Mouse (Mus musculus) 416B (cell line): Measurements from ENCODE around the gene Cfap58.

ENCODE experiments used
- DNase-seq: peaks from one replicate; pipeline ENCODE4 v3.0.0; 2011; ENCODE audit warnings: low read depth

Cfap58 gene

DNA sequence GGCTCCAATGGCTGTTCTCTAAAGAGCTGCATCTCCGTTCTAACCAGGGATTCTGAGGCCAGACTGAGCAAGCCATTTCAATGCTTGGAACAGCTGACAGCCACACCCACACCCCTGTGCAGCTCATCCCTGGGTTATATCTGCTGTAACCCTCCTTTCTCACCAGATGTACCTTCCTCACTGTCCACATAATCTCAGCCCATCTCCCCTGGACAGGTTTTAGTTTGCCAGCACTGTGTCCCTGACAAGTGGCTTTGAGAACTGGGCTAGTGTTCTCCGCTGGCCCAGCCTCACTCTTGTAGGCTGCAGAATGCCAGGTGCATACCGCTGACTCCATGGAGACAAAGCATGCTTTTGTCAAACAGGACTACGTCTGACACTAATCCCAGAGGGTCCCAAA lies 20.1 kb upstream of the Cfap58 start:
- no peak for DNase-seq

- DNase-seq = no peak
These were observed 19.5 kb upstream of the Cfap58 start for GRCm38 (mm10) chr19:47918016-47918415.

DNA sequence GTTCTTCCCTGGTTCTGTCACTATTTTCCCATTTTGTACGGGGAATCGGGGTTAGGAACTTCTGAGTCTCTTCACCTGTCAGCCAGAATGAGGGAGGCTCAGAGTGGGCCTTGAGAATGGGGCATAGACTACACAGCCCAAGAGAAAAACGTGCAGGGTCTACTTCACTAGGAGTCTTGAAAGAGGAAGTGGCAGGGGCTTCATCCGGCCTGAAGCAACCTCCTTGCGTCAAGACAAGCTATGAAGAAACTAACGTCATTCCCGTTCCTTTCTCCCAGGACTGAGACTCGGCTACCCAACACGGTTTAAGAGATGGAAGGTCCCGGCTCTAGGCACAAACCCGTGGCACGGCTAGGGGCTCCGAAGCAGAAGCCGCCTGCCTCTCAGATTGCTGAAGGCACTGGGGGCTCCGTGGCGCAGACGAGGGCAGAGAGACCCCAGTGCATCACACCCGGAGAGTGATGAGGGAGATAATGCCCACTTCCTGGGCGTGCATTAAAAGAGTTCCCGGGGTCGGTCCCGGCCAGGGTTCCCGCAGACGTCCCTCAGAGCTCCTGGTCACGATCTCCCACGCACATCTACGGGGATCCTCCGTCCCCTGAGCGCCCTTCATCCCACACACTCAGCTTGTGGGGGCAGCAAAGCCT lies 18.9 kb upstream of the Cfap58 start:
- DNase-seq = peak; percentile 78

GRCm38 (mm10) chr19:47919126-47919965 lies 18.1 kb upstream of the Cfap58 start, which contains the start of the genes Cfap43 and Itprip:
TSS of gene Cfap43 (minus strand) at chr19:47919287.
TSS of gene Itprip (minus strand) at chr19:47919299.
- DNase-seq = peak; percentile 97

DNA sequence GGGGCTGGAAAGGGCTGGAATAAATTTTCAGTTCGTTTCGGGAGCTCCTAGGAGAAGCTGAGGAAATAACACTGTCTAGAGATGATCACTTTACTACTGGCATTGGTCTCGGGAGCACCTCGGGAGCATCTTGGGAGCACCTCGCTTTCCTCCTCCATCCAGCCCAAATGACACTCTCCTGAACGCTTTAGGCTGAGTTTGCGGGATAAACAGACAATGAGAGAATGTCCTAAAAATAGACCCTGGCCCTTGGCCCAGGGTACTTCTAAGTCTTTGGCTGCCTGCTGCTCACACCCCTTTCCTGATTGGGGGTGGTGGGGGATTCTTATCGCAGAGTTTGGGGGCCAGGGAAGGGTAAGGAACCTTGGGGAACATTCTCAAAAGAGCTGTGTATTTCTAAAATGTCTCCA lies 17.5 kb upstream of the Cfap58 start:
- DNase-seq = no peak

DNA sequence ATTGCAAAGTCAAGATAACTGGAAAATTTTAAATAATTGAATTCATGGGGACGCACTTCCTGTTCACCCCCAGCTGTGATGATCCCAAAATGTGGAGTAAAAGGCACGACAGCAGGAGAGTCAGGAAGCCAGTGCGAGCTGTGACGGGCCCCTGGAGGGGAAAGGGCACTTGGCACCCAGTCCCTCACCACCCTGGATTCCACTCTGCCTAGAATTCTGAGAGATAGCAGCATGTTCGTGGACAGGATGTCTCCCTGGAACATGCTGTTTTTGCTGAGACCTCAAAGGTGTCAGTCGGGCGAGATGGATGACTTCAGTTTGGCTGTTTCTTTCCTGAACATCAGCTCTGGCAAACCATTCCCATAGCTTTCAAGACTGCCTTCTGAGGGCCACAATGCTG lies 11.7 kb upstream of the Cfap58 start:
- no peak for DNase-seq

DNA sequence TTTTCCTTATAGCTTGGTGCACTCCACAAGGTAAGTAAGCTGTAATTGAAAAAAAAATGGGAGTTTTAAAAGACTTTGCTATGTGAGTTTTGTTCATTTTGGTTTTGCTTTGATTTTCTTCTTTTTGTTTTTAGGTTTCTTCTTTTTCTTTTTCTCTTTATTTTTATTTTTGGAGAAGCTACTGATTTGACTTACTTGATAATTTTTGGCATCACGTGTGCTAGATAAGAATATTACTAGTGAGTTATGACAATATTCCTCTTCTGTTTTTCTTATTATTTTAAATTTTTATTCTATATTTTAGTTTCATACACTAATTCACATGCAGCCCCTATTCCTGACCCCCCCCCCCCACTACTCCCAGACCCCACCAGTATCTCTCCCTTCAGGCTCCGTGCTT lies 10.4 kb upstream of the Cfap58 start:
- no peak for DNase-seq

DNA sequence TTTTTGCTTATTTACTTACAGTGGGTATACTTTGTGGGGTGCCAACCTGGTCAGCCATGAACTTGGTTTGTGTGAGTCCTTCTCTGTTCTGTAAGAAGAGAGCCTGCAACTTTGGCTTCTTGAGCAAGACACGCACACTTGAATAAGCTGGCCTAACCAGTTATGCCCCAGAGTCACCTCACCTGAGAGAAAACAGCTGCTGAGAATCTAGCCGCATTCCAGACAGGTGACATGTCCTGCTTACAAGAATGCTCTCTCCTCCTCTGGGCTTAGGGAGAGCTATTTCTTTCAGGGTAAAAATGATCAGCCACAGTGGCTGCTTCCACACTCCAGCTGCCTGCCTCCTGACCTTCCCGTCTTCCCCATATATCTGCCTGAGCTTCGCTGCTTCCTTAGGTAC lies 8.4 kb upstream of the Cfap58 start:
- DNase-seq = no peak

- DNase-seq = peak; percentile 71
These were observed 5.4 kb upstream of the Cfap58 start for GRCm38 (mm10) chr19:47931982-47932638.

DNA sequence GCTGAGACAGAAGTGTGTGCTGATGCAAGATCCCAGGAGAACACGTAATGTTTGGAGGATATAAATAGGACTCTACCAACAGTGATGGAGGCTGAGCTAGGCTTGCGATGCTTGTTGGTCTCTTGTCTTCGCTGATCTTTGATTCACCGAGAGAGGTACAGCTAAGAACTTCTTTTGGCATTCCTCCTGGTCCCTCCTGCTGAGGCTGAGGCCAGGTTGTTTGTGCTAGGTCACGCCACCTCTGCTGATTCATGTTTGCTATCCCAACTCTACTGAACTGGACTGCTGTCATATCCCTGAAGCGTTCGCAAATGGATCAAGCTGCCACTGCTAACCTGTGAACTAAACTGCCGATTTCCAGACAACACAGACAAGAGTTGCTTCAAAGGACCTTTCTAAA lies 3.3 kb upstream of the Cfap58 start:
- no peak for DNase-seq

- peak; percentile 26 for DNase-seq
These were observed 2.7 kb upstream of the Cfap58 start for GRCm38 (mm10) chr19:47934636-47935238.

DNA sequence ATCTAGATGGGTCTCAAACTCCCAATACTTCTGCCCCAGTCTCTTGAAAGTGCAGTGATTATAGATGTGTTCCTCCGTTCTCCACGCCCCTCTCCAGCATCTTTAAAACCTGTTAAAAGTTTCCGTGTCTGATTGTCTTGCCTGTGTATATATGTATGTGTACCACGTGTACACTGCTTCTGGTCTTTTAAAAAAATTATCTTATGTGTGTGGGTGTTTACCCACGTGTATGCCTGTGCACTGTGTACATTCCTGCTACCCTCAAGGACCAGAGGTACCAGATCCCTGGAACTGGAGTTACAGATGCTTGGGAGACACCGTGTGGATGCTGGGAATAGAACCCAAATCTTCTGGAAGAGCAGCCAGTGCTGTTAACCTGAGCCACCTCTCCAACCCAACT lies 1.9 kb upstream of the Cfap58 start:
- DNase-seq = no peak

- DNase-seq = peak; percentile 44
These were observed 985 bp upstream of the Cfap58 start for GRCm38 (mm10) chr19:47936490-47936889.

- DNase-seq = peak; percentile 66
These were observed 537 bp upstream of the Cfap58 start for GRCm38 (mm10) chr19:47936938-47937337.

GRCm38 (mm10) chr19:47939361-47939760 lies 1.9 kb downstream of the Cfap58 start:
- no peak for DNase-seq

DNA sequence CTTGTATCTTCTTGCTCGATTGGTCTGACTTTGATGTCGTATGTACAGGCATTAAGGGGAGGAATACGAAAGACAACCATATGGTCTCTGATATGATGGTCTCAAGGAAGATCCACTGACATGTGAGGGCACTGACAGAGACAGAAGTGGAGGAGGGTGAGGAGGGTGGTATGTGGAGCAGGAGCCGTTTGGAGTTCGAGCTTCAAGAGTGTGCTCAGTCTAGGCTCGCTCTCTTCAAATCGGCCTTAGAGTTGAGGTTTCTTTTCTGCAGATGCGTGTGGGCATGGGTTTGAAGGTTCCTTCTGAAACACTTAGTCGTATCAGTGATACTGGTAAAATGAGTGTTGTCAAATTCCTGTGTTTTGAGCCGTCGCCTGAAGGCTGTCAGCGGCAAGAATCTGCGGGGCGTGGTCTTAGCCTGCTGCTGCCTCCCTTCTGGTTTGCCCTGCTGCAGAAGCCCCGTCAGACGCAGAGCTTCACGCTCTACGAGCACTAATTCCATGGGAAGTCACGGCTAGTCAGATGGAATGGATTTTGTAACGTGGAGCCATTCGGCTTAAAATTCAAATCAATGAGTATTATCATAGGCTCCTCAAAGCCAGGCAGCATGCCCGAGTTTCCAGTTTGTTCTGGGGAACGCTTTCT lies 9.5 kb downstream of the Cfap58 start:
- DNase-seq = no peak

DNA sequence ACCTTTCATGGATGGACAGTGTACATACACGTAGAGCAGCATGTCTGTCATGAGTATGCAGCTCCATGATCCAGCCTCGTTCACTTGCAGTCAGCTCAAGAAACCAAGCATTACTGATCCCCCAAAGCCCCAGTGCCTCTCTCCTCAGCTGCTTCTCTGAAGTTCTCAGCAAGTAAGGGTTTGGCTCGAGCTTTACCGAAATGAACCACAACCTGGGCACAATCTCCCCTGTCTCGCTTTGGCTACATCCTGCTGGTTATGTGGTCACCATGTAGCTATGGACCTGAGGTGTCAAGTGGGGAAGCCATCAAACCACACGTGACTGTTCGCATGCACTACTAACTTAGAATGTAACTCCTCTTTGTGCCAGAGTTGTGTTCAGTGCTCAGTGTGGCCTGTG lies 13.5 kb downstream of the Cfap58 start:
- no peak for DNase-seq

GRCm38 (mm10) chr19:47953169-47953568 lies 15.7 kb downstream of the Cfap58 start:
- no peak for DNase-seq

- no peak for DNase-seq
These were observed 20.7 kb downstream of the Cfap58 start for GRCm38 (mm10) chr19:47958181-47958580.

- no peak for DNase-seq
These were observed 31.7 kb downstream of the Cfap58 start for GRCm38 (mm10) chr19:47968993-47969659.

- no peak for DNase-seq
These were observed 33.6 kb downstream of the Cfap58 start for GRCm38 (mm10) chr19:47971066-47971465.
